ENCODE assay signal across 27 mouse cellular contexts in the genomic region with DNA sequence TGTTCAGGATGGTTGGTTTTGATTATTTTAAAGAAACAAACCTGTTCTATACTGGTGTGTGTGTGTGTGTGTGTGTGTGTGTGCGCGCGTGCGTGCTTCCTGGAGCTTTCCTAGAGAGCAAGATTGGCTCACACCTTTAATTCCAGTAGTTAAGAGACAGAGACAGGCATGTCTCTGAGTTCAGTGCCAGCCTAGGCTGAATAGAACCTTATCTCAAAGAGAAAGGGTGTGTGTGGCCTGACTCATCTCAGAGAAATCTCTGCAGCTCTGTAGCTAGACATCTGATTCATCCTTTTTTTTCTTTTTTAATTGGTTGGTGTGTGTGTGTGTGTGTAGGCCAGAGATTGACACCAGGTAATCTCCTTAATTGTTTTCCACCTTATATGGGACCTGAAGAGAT. TPM values are rescaled to one million over a fixed set of nuclear protein-coding genes. Genes with fewer than 3 reads are reported as not detected.
A peak's percentile ranks its signal among the peaks of the same experiment; 100 is the strongest.
DNase-seq lines count a peak whose midpoint lies in the region; ATAC-seq and TF ChIP-seq lines count a peak whose summit lies in the region.
"Had no signal": no experiment of that assay in that cellular context is flagged by ENCODE, and none has a peak within 500 bp of the region (broad histone marks: within the 10 kb centered on the region; RNA-seq: fewer than 3 reads in every experiment).

No protein-coding gene starts in this region.

- peak; percentile 63 for DNase-seq in 3T3-L1 (ENCODE audit: low read depth, low spot score)
- peak; percentile 75 for DNase-seq in Muller cell, postnatal 12 days (ENCODE audit: inconsistent ontology term)
- DNase-seq in layer of hippocampus, postnatal 36 days: no peak
- no peak for DNase-seq in cerebellum, adult 8-10 months
- DNase-seq: adrenal gland, postnatal 10 days; adrenal gland, postnatal 36 days; cerebellum, adult 11 months; cerebellum, adult 9-10 months; cerebellum, postnatal 14 days; gastrocnemius, adult 2 months; gastrocnemius, postnatal 14 days; heart, postnatal 14 days; heart, postnatal 4 days; kidney, adult 18-20 months had no signal

- ATAC-seq in frontal cortex, adult (ENCODE audit: low TSS enrichment): no peak
- ATAC-seq: forebrain, embryonic 13.5 days; forebrain, embryonic 16.5 days; hindbrain, postnatal 0 days; inflammation-experienced regulatory T-cells, adult 6 months; intestine, embryonic 16.5 days; Patski had no signal

- peaks cover 11% of the 10 kb centered on the region for H3K27me3 ChIP-seq in myocyte (ENCODE audit: control insufficient read depth, insufficient read depth, insufficient read length)

- no peak overlapping the region for H3ac ChIP-seq in myocyte (ENCODE audit: control insufficient read depth, insufficient read length)

- H3K36me3 ChIP-seq in myocyte (ENCODE audit: control insufficient read depth, insufficient read depth): no peaks in the 10 kb centered on the region
- H3K36me3 ChIP-seq: forebrain, embryonic 10.5 days; G1E; heart, embryonic 13.5 days had no signal

- no peak for TF ChIP-seq POLR2A in myocyte (IDR thresholded peaks at IDR 0.05; ENCODE audit: insufficient read length, low read depth)

- H3K4me2 ChIP-seq in myocyte (ENCODE audit: low read depth): peak overlapping the region; percentile 14
- H3K4me2 ChIP-seq: forebrain, embryonic 13.5 days; heart, embryonic 13.5 days; hindbrain, embryonic 14.5 days had no signal

- H3K4me3 ChIP-seq in myocyte: no peak overlapping the region
- H3K4me3 ChIP-seq: forebrain, embryonic 10.5 days; forebrain, embryonic 13.5 days; gastrocnemius, adult 2 months; heart, embryonic 13.5 days had no signal

- no peaks in the 10 kb centered on the region for H3K79me2 ChIP-seq in myocyte (ENCODE audit: control insufficient read depth, insufficient read depth)

TF ChIP-seq in myocyte, 11 proteins besides CTCF, POLR2A, EP300 and RAD21:
- no peak for TF ChIP-seq USF1 (IDR thresholded peaks at IDR 0.05; ENCODE audit: low read depth)
- no peak for TF ChIP-seq MAX (IDR thresholded peaks at IDR 0.05; ENCODE audit: low read depth)
- TF ChIP-seq MYOD1 (IDR thresholded peaks at IDR 0.05; ENCODE audit: control insufficient read depth in 1 of 3, insufficient read length in 2 of 3, low read depth in 2 of 3): no peak
- TF ChIP-seq MYOG (IDR thresholded peaks at IDR 0.05; ENCODE audit: control insufficient read depth in 1 of 3, insufficient read depth in 1 of 3, insufficient read length in 2 of 3, low read depth in 2 of 3): no peak
- no peak for TF ChIP-seq E2F4 (IDR thresholded peaks at IDR 0.05; ENCODE audit: insufficient read depth)
- no peak for TF ChIP-seq CEBPB (IDR thresholded peaks at IDR 0.05; ENCODE audit: insufficient read depth, poor library complexity, severe bottlenecking)
- TF ChIP-seq POLR2AphosphoS2 (IDR thresholded peaks at IDR 0.05; ENCODE audit: insufficient read length, low read depth): no peak
- no peak for TF ChIP-seq TCF3 (IDR thresholded peaks at IDR 0.05; ENCODE audit: insufficient read length, low read depth)
TF ChIP-seq in myocyte: peak in this region for 0.

RNA-seq across cellular contexts. Expression of a gene that starts 3.9 kb away (rescaled TPM):
- 0.25 TPM for polyA plus RNA-seq in myocyte (2012; fragmentation: generic; extraction: Trizol)
- not detected for total RNA-seq in layer of hippocampus, postnatal 36 days (2021)
- total RNA-seq: CH12.LX had no signal

RNA-seq across cellular contexts. Expression of a gene that starts 19.4 kb away (rescaled TPM):
- 339 TPM for polyA plus RNA-seq in myocyte (2012; fragmentation: generic; extraction: Trizol)
- 100 to 1,000 TPM; 242 to 288 TPM for total RNA-seq in layer of hippocampus, postnatal 36 days (2021)

RNA-seq across cellular contexts. Expression of a gene that starts 19.4 kb away (rescaled TPM):
- 9.2 TPM for polyA plus RNA-seq in myocyte (2012; fragmentation: generic; extraction: Trizol)
- total RNA-seq in layer of hippocampus, postnatal 36 days (2021): 1 to 10 TPM; 3.9 to 5.1 TPM

RNA-seq across cellular contexts. Expression of a gene that starts 21.3 kb away (rescaled TPM):
- 75.5 TPM for polyA plus RNA-seq in myocyte (2012; fragmentation: generic; extraction: Trizol)
- 10 to 100 TPM; 41.4 to 45.6 TPM for total RNA-seq in layer of hippocampus, postnatal 36 days (2021)

RNA-seq across cellular contexts. Expression of a gene that starts 29.4 kb away (rescaled TPM):
- 2.8 TPM for polyA plus RNA-seq in myocyte (2012; fragmentation: generic; extraction: Trizol)
- 1 to 10 TPM; 1.1 to 1.3 TPM for total RNA-seq in layer of hippocampus, postnatal 36 days (2021)
- polyA plus RNA-seq: G1E, Patski had no signal

Comparison
In these comparisons a context has a peak if more than half of its experiments do, and no peak if none do; other contexts are left out.
1. DNase-seq: peak in 3T3-L1 (single experiment) and Muller cell, postnatal 12 days (single experiment); none in layer of hippocampus, postnatal 36 days (0 of 2) and cerebellum, adult 8-10 months (single experiment).